Mouse (Mus musculus) lung, postnatal 36 days (tissue): Measurements from ENCODE around the gene Hba-a2.
A peak's percentile ranks its signal among the peaks of the same experiment; 100 is the strongest.

Source experiments
- DNase-seq: peaks from one replicate; pipeline ENCODE4 v3.0.0; 2022; ENCODE audit warnings: mixed read lengths

Hba-a2 gene

DNA sequence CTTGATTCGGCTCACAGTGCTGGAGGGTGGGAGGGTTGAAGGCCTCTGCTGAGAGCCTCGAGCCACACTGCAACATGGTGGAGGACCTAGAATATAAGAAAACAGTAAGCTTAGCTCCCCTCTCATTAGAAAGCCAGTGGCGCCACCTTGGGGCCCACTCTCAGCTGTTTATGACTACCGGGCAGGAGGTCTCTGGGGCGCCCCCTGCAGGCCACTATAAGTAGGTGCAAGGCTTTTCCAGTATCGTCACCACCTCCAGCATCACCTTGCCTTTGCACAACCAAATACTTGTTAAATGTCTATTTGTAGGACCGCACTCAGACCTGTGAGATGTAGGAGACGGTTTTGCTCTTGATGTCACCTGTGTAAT is 24.9 kb downstream of the Hba-a2 start:
- peak; percentile 76 for DNase-seq

DNA sequence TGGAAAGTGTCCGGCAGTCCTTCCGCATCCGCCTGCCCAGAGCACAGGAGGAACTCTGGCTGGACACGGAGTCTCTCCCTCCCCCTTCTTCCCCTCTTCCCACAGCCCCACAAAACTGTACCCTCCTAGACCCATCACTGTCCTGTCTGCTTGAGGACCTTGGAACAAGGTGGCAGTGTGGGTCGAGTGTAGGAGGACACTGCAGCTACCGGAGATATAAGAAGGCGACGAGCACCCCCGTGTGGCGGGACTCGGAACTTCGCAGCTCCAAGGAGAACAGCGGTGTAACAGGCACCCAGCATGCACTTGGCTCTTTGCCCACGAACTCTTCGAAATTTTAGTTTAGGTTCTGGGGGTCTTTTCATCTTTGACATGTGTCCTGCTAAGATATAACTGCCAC is 28.3 kb downstream of the Hba-a2 start:
- peak; percentile 93 for DNase-seq

DNA sequence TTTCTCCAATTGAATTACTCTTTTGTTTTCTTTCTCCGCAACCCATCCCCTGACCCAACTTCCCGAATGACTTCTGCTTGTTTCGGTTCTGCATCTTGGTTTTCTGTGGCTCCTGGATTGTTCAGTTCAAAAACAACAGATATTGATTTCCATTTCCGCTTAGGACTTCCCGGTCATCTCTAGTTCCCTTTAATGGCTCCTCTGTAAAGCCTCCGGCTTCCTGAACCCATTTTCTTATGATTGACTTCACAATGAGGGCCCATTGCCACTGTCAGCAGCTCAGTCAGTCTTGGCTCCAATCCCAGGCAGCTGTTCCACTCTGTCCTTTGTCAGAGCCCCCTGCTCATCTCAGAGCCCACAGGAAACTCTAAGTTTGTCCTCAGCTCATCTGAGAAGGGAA is 34.8 kb downstream of the Hba-a2 start:
- DNase-seq, result peak; percentile 56

DNA sequence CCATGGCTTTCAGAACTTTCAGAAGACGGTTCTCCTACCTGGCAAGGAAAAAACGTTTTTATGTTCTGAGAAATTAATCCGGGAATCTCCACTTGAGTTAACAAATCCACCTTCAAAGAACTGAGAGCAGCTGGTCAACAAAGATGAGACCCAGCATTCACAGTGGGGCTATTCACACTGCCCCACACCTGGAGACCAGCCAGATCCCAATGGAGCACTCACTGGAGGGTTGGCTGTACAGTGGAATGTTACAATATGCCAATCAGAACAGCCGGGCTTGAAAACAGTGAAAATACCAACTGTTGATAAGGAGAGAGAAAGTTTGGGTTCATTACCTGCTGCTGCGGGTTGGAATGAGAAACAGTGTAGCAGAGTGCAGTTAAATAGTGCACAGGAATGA is 35.6 kb downstream of the Hba-a2 start:
- DNase-seq, result no peak

DNA sequence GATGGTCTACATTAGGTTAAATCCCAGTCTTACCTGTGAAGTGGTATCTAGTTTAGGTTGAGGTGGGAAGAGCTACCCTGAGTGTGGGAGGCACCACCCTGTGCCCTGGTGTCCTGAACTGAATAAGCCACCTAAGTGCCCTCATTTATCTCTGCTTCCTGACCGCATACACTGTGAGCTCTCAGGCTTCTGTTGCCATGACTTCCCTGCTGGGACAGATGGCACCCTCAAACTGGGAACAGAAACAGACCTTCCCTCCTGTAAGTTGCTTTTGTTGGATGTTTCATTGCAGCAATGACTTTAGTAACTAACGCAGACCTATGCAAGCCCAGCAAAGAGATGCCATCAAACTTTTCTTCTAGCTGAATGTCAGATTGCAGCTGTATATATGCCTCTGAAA is 36.9 kb downstream of the Hba-a2 start:
- no peak for DNase-seq

DNA sequence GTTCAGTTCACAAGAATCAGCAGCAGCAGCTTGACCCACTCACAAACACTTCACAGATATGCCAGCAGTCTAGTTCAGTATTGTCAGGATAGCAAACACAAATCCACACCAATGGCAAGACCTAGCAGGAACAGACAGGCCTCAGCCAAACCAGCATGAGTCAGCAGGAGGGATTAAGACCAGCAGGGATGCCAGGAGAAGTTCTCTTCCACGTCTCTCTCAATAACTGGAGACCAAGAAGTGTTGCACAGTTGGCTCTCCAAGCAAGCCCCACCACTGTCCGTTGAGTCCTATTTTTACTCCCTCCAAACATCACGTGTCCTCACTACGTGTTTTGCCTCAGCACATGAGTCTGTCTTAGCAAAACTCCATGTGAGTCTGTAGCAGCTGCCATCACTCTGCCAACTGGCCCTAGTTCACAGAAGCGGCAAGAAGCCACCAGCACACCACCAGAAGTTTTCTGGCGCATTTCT is 40.2 kb downstream of the Hba-a2 start:
- DNase-seq, result peak; percentile 76

DNA sequence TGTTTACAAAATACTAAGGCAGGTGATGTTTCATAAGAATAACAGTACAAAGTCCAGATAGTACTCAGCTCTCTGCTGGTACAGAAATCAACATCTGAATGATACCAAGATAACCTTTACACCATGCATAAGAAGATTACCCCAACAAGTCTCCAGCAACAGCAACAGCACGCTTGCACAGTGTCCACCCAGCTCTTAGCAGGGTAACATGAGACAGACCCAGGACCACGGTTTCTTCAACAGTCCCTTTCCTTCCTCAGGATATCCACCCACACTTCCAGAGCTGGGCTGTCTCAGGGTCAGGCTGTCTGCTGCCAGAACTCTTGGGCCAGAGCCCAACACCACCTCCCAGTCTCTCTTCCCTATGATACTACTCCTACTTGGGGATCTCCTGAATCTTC is 42.8 kb downstream of the Hba-a2 start:
- DNase-seq, result peak; percentile 71

DNA sequence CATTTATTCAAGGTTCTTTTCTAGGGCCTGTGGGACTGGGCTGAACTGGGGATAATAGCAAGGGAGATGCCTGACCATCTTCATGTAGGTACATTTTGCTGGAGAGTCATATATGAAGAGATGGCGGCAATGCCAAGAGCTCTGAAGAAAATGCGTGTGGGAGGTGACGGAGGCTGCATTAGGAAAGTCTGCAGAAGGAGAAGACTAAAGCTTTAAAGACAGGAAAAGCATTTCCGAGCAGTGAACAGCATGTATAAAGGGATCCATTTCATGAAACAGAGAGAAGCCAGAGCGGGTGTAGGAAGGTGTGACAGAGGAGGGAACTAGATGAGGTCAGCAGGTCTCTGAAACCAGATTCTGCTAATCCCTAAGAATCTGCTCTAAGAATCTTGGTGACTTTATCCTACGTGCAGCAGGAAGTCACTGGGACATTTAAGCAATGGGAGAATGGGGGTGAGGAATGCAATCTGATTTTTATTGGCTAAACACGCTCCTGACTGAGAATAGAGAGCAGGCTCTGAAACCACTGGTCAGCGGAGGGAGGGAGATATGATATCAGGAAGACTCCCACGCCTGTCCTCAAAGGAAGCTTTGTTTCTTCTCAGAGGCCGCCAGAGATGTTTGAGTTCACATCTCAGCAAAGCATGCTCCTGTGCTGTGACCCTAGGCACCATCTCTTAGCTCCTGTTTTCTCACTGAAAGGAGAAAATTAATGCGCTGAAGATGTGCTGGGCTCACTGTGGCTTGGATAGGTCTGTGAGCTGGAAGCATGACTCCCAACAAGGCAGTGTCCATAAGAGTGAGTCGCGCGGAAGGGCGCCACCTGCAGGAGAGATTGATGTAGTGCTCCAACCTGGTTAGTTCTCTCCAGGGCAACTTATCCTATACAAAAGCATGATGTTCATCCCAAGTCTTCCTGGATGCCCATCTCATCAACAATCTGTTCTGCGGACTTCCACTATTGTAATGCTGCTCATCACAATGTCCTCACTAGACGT is 44.5 kb downstream of the Hba-a2 start:
- DNase-seq, result peak; percentile 61

DNA sequence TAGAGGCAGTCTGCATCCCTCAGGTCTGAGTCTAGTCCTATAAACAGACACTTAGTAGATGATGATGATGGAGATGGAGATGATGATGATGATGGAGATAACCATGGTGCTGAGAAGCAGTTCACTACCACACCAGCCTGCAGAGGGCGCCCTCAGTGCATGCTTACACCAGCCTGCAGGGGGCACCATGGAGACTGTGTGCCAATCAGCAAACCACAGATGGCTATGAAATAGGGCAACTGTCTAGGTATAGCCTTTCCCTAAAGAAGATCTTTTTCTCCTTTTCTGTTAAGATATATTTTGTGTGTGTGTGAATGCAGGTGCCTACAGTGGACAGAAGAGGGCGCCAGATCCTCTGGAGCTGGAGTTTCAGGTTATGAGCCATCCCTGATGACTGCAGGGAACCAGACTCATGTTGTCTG is 46.5 kb downstream of the Hba-a2 start:
- DNase-seq, result peak; percentile 72

DNA sequence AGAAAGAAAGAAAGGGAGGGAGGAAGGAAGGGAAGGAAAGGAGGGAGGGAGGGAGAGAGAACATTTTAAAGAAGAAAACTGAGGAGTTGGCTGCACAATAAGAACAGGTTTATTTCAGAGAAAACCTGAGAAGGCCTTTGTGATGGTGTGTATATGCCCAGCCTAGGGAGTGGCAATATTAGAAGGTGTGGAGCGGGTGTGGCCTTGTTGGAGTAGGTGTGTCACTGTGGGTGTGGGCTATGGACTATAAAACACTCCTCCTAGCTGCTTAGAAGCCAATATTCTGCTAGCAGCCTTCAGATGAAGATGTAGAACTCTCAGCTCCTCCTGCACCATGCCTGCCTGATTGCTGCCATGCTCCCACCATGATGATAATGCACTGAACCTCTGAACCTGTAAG is 47.1 kb downstream of the Hba-a2 start:
- no peak for DNase-seq

DNA sequence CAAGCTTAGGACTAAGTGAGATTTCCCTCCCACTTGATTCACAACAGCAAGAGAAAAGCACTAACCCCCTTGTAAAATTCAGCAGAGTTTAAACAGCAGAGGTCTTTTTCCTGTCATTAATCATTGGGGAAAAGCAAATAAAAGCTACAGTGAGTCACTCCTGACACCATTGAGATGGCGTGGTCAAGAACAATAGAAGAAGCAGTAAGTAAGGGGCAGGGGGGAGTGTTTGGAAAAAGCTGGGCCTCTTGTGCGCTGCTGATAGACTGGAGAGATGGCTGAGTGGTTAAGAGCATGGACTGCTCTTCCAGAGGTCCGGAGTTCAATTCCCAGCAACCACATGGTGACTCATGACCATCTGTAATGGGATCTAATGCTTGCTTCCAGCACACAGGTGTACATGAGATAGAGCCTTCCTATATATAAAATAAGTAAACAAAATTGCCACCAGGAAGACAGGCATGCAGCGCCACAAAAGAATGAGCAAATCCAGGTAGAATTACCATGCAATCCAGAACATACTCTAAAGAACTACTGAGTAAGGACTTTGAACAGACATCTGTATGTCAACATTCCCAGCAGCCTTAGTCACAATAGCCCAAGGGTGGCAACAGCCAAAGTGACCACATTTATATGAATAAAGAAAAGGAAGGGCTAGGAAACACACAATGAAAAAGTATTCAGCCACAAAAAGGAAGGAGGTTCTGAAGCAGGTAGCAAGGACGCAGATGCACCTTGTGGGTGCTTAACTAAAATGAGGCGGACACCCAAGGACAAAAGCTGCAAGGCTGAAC is 49.4 kb downstream of the Hba-a2 start:
- no peak for DNase-seq
